Mouse (Mus musculus) MEL (cell line): Measurements from ENCODE around the gene Dock9. TPM values are rescaled to one million over a fixed set of nuclear protein-coding genes. Genes with fewer than 3 reads are reported as not detected.

Source experiments
- DNase-seq: peaks from one replicate; pipeline ENCODE4 v3.0.0; 2011; ENCODE audit warnings: low read depth, low spot score
- H3K27ac ChIP-seq: 2 replicates; pipeline ENCODE4 v1.5.1; 2012; ENCODE audit warnings: low read depth, mild to moderate bottlenecking, control low read depth, low read length, moderate library complexity; ENCODE audit not compliant: control insufficient read depth
- H3K27me3 ChIP-seq, 2 experiments: fragments of 150-350 bp in 1 of 2; sonication (generic) in 1 of 2; 2 replicates each; pipeline ENCODE4 v1.6.1; 2012; ENCODE audit warnings: low read length in 2 of 2, mild to moderate bottlenecking in 2 of 2, improper control_type of control experiment in 1 of 2, moderate library complexity in 1 of 2; ENCODE audit not compliant: insufficient read depth in 2 of 2, control insufficient read depth in 1 of 2
- H3K36me3 ChIP-seq, 2 experiments: 2 replicates each; pipeline ENCODE4 v1.6.1; 2012 to 2014; ENCODE audit warnings: low read length in 2 of 2, improper control_type of control experiment in 1 of 2, inconsistent platforms in 1 of 2, mild to moderate bottlenecking in 1 of 2; ENCODE audit not compliant: insufficient read depth in 2 of 2, control insufficient read depth in 1 of 2
- H3K4me1 ChIP-seq, 2 experiments: fragments of 150-350 bp in 1 of 2; sonication (generic) in 1 of 2; 2 replicates each; pipeline ENCODE4 v1.6.1; 2012; ENCODE audit warnings: low read length in 2 of 2, improper control_type of control experiment in 1 of 2, mild to moderate bottlenecking in 1 of 2; ENCODE audit not compliant: insufficient read depth in 2 of 2, control insufficient read depth in 1 of 2
- H3K4me3 ChIP-seq, 2 experiments: fragments of 150-350 bp in 1 of 2; sonication (generic) in 1 of 2; 2 replicates each; pipeline ENCODE4 v1.5.1; 2012; ENCODE audit warnings: low read depth in 2 of 2, low read length in 2 of 2, mild to moderate bottlenecking in 2 of 2, moderate library complexity in 2 of 2, control low read depth in 1 of 2, improper control_type of control experiment in 1 of 2; ENCODE audit not compliant: control insufficient read depth in 1 of 2, insufficient read depth in 1 of 2
- H3K79me2 ChIP-seq: 2 replicates; pipeline ENCODE4 v1.6.1; 2012; ENCODE audit warnings: mild to moderate bottlenecking, low read length, moderate library complexity; ENCODE audit not compliant: control insufficient read depth, poor library complexity, insufficient read depth
- H3K9ac ChIP-seq: 2 replicates; pipeline ENCODE4 v1.6.1; 2012; ENCODE audit warnings: low read depth, mild to moderate bottlenecking, control low read depth, low read length, moderate library complexity; ENCODE audit not compliant: control insufficient read depth, poor library complexity, severe bottlenecking
- H3K9me3 ChIP-seq: fragments of 150-350 bp; sonication (generic); replicated peaks from 2 replicates; pipeline ENCODE4 v1.6.1; 2012; ENCODE audit warnings: mild to moderate bottlenecking, low read length, improper control_type of control experiment, moderate library complexity; ENCODE audit not compliant: insufficient read depth
- BHLHE40 ChIP-seq: IDR thresholded peaks from 2 replicates; pipeline ENCODE4 v1.6.1; 2012; ENCODE audit warnings: low read depth, mild to moderate bottlenecking, inconsistent platforms, low read length, improper control_type of control experiment, borderline replicate concordance
- CHD1 ChIP-seq: IDR thresholded peaks from 2 replicates; pipeline ENCODE4 v1.6.1; 2012; ENCODE audit warnings: low read depth, mild to moderate bottlenecking, inconsistent platforms, low read length, improper control_type of control experiment
- CTCF ChIP-seq, 3 experiments: IDR thresholded peaks in 2 of 3; conservative IDR thresholded peaks in 1 of 3; 2 replicates each; pipeline ENCODE4 v1.5.1; 2011 to 2012; ENCODE audit warnings: low read length in 3 of 3, low read depth in 2 of 3, mild to moderate bottlenecking in 2 of 3, improper control_type of control experiment in 1 of 3, inconsistent platforms in 1 of 3, mixed read lengths in 1 of 3, moderate library complexity in 1 of 3; ENCODE audit not compliant: control insufficient read depth in 1 of 3, insufficient read depth in 1 of 3, poor library complexity in 1 of 3, severe bottlenecking in 1 of 3
- EP300 ChIP-seq, 2 experiments: IDR thresholded peaks; 2 replicates each; pipeline ENCODE4 v1.6.1; 2011; ENCODE audit warnings: improper control_type of control experiment in 2 of 2, low read length in 2 of 2, low read depth in 1 of 2, mild to moderate bottlenecking in 1 of 2
- GABPA ChIP-seq: IDR thresholded peaks from 2 replicates; pipeline ENCODE4 v1.6.1; 2012; ENCODE audit warnings: low read depth, mild to moderate bottlenecking, inconsistent platforms, low read length, improper control_type of control experiment, moderate library complexity
- GATA1 ChIP-seq: IDR thresholded peaks from 2 replicates; pipeline ENCODE4 v1.6.1; 2011; ENCODE audit warnings: low read depth, low read length, improper control_type of control experiment
- HCFC1 ChIP-seq: IDR thresholded peaks from 2 replicates; pipeline ENCODE4 v1.6.1; 2012; ENCODE audit warnings: low read depth, mild to moderate bottlenecking, inconsistent platforms, low read length, improper control_type of control experiment, moderate library complexity
- JUND ChIP-seq: IDR thresholded peaks from 2 replicates; pipeline ENCODE4 v1.6.1; 2011; ENCODE audit warnings: low read depth, mild to moderate bottlenecking, improper control_type of control experiment, low read length
- MAFK ChIP-seq: IDR thresholded peaks from 2 replicates; pipeline ENCODE4 v1.6.1; 2011; ENCODE audit warnings: low read depth, mild to moderate bottlenecking, low read length, improper control_type of control experiment, borderline replicate concordance
- MAX ChIP-seq: IDR thresholded peaks from 2 replicates; pipeline ENCODE4 v1.6.1; 2011; ENCODE audit warnings: low read length, improper control_type of control experiment
- MYC ChIP-seq: IDR thresholded peaks from 2 replicates; pipeline ENCODE4 v1.6.1; 2011; ENCODE audit warnings: low read depth, mild to moderate bottlenecking, low read length, improper control_type of control experiment, moderate library complexity
- NRF1 ChIP-seq: IDR thresholded peaks from 2 replicates; pipeline ENCODE4 v1.6.1; 2014; ENCODE audit warnings: low read depth, mild to moderate bottlenecking, inconsistent platforms, low read length, improper control_type of control experiment, moderate library complexity; ENCODE audit not compliant: poor library complexity, insufficient read depth, severe bottlenecking
- RAD21 ChIP-seq: IDR thresholded peaks from 2 replicates; pipeline ENCODE4 v1.6.1; 2011; ENCODE audit warnings: mild to moderate bottlenecking, low read depth, low read length, improper control_type of control experiment
- RCOR1 ChIP-seq: IDR thresholded peaks from 2 replicates; pipeline ENCODE4 v1.6.1; 2012; ENCODE audit warnings: low read depth, mild to moderate bottlenecking, inconsistent platforms, low read length, improper control_type of control experiment
- SIN3A ChIP-seq: IDR thresholded peaks from 2 replicates; pipeline ENCODE4 v1.6.1; 2012; ENCODE audit warnings: low read length, improper control_type of control experiment, inconsistent platforms
- SMC3 ChIP-seq: IDR thresholded peaks from 2 replicates; pipeline ENCODE4 v1.6.1; 2011; ENCODE audit warnings: low read depth, low read length, improper control_type of control experiment
- TBP ChIP-seq: IDR thresholded peaks from 2 replicates; pipeline ENCODE4 v1.8.0; 2011; ENCODE audit warnings: low read depth, low read length, improper control_type of control experiment
- TCF12 ChIP-seq: IDR thresholded peaks from 2 replicates; pipeline ENCODE4 v1.6.1; 2014; ENCODE audit warnings: low read depth, mild to moderate bottlenecking, inconsistent platforms, low read length, improper control_type of control experiment, moderate library complexity
- USF1 ChIP-seq: IDR thresholded peaks from 2 replicates; pipeline ENCODE4 v1.6.1; 2014; ENCODE audit warnings: low read depth, mild to moderate bottlenecking, inconsistent platforms, low read length, improper control_type of control experiment, moderate library complexity
- USF2 ChIP-seq, 2 experiments: IDR thresholded peaks; 2 replicates each; pipeline ENCODE4 v1.6.1; 2011 to 2012; ENCODE audit warnings: improper control_type of control experiment in 2 of 2, low read length in 2 of 2, borderline replicate concordance in 1 of 2, inconsistent platforms in 1 of 2, low read depth in 1 of 2, mild to moderate bottlenecking in 1 of 2; ENCODE audit not compliant: insufficient read depth in 1 of 2
- ZC3H11A ChIP-seq: IDR thresholded peaks from 2 replicates; pipeline ENCODE4 v1.6.1; 2012; ENCODE audit warnings: low read depth, mild to moderate bottlenecking, inconsistent platforms, low read length, improper control_type of control experiment
- ZKSCAN1 ChIP-seq: IDR thresholded peaks from 2 replicates; pipeline ENCODE4 v1.6.1; 2012; ENCODE audit warnings: low read depth, mild to moderate bottlenecking, inconsistent platforms, low read length, improper control_type of control experiment, moderate library complexity
- ZMIZ1 ChIP-seq: IDR thresholded peaks from 2 replicates; pipeline ENCODE4 v1.6.1; 2012; ENCODE audit warnings: low read depth, mild to moderate bottlenecking, inconsistent platforms, low read length, improper control_type of control experiment, moderate library complexity
- polyA plus RNA-seq, 2 experiments: library from polyadenylated mRNA; stranded (reverse) in 1 of 2; unstranded in 1 of 2; fragments of >175 nt in 1 of 2; fragments of >200 nt in 1 of 2; gene quantifications; 2 replicates each; pipeline versions ENCODE4 v1.2.1 to v1.2.4; 2012; ENCODE audit warnings: low replicate concordance in 2 of 2, low read depth in 1 of 2; ENCODE audit not compliant: insufficient read length in 2 of 2, insufficient read depth in 1 of 2, missing spikeins in 1 of 2
- total RNA-seq: library from RNA; depleted of rRNA; stranded (reverse); fragments of 300-350 nt; gene quantifications from 2 replicates; pipeline ENCODE4 v1.2.3, GENCODE M21; 2012

Dock9 gene
- total and polyA plus RNA-seq, 3 experiments = 6.3 to 9.4 TPM; not detected in 1

- H3K4me3 ChIP-seq = no peak overlapping the region
- no peaks in the 10 kb centered on the region for H3K36me3 ChIP-seq
- DNase-seq = no peak
- H3K27me3 ChIP-seq = no peaks in the 10 kb centered on the region
- no peaks in the 10 kb centered on the region for H3K9me3 ChIP-seq
- no peak overlapping the region for H3K9ac ChIP-seq
- no peaks in the 10 kb centered on the region for H3K4me1 ChIP-seq
- H3K27ac ChIP-seq = no peak overlapping the region
- TF ChIP-seq JUND (no peak), TCF12 (no peak), MYC (no peak), CHD1 (no peak), ZMIZ1 (no peak), NRF1 (no peak), SMC3 (no peak), RCOR1 (no peak), MAX (no peak), HCFC1 (no peak), BHLHE40 (no peak), SIN3A (no peak), GABPA (no peak), ZKSCAN1 (no peak), TBP (no peak), GATA1 (no peak), USF2 (IDR thresholded peaks at IDR 0.05; ENCODE audit: borderline replicate concordance in 1 of 2, insufficient read depth in 1 of 2, low read depth in 1 of 2, low read length in 2 of 2) (no peak)
- H3K79me2 ChIP-seq = no peaks in the 10 kb centered on the region
Observed at GRCm38 (mm10) chr14:121806316-121806715, 8.7 kb upstream of the Dock9 start.

GRCm38 (mm10) chr14:121804461-121804860 is 6.8 kb upstream of the Dock9 start:
- DNase-seq = peak; percentile 78
- H3K27me3 ChIP-seq = no peaks in the 10 kb centered on the region

More at GRCm38 (mm10) chr14:121804461-121804860, 6.8 kb upstream of the Dock9 start:
- no peak overlapping the region for H3K4me3 ChIP-seq
- TF ChIP-seq EP300 (IDR thresholded peaks at IDR 0.05; ENCODE audit: low read depth in 1 of 2, low read length in 2 of 2) (no peak), CTCF (IDR thresholded peaks at IDR 0.05 in 2 of 3, conservative IDR thresholded peaks at IDR 0.05 in 1 of 3; ENCODE audit: control insufficient read depth in 1 of 3, insufficient read depth in 1 of 3, low read depth in 2 of 3, low read length in 3 of 3, poor library complexity in 1 of 3, severe bottlenecking in 1 of 3) (peak; percentile 61 to 89 (median 84)), USF1 (peak; percentile 46; the same call in 1 of the 2 replicates), SMC3 (peak; percentile 90), MAFK (no peak), RAD21 (peak; percentile 71), MAX (0 out of 2 replicates have a peak, but pooled peaks have one; percentile 24), ZC3H11A (peak; percentile 64; the same call in 1 of the 2 replicates), JUND (no peak), MYC (0 out of 2 replicates have a peak, but pooled peaks have one; percentile 62)
- no peak overlapping the region for H3K9ac ChIP-seq
- no peak overlapping the region for H3K27ac ChIP-seq
- no peaks in the 10 kb centered on the region for H3K4me1 ChIP-seq
- H3K79me2 ChIP-seq = no peaks in the 10 kb centered on the region
- peaks cover 0 to 2% of the 10 kb centered on the region in 2 experiments; a peak in 1 of 4 replicates for H3K36me3 ChIP-seq
- no peaks in the 10 kb centered on the region for H3K9me3 ChIP-seq
